Mouse (Mus musculus): Measurements from ENCODE around the gene Prkch.

Gene Prkch

DNA sequence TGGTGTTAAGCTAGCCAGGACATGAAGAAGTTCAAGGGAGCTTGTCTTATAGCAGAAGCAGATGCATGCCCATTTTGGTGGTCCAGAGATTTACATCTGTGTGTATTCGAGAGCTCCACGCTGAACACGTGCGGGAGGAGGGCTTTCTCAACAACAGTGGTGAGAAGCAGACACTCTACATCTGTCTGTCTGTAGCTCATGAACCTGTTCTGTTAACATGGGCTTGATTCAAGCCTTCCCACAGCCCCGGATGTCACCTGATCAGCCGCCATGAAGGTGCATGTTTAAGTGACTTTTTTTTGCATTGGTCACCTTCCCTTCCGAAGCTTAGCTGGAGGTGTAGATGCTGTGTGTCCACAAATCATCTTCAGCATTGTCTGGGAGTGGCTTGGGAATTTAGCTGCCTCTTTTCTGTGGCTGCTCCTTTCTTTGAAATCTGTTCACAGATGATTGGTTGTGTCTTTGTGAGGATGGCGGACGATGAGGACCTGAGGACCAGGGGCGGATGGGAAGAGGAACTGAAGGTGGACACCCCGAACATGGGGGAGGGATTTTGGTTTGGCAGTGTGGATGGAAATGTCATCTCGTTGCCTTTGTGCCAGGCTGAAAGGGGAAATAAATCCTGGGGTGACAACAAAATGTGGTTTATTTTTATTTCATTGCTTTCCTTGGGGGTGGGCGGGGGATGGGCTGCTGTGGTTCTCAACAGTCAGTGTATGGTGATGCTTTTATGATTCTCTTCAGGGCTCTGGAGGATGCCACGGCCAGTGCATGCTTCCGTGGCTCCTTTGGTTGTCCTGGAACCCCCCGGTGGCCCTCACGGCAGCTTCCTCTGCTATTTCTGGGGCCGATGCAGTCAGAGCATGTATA, 25.3 kb downstream of the Prkch start:
- DNase-seq (ENCODE audit: inconsistent age in 2 of 2, low spot score in 1 of 2) = no peak

DNA sequence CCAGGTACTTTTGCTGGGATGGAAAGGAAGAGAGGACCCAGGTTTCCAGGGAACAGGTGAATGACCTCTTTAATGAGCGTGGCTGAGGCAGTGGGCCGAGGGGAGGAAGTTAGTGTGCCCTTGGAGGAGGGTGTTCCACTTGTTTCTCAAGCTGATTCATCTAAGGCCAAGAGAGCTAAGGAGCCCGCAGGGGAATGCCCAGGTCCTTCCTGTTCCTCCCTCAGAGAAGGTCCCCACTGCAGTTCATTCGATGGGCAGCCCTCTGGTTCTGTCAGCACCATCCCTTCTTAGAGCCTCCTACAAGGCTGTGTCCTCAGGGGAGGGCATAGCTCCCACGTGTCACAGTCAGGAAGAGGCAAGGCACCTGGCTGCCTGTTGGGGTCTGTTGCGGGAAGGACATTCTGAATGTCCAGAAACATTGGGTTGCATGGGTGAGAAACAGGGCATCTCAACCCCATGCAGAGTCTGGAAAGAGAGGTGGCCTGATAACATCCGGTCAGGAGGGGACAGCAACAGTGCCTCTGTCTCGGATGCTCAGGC, 26.3 kb downstream of the Prkch start:
- no peak for DNase-seq (ENCODE audit: inconsistent age in 2 of 2, low spot score in 1 of 2)

DNA sequence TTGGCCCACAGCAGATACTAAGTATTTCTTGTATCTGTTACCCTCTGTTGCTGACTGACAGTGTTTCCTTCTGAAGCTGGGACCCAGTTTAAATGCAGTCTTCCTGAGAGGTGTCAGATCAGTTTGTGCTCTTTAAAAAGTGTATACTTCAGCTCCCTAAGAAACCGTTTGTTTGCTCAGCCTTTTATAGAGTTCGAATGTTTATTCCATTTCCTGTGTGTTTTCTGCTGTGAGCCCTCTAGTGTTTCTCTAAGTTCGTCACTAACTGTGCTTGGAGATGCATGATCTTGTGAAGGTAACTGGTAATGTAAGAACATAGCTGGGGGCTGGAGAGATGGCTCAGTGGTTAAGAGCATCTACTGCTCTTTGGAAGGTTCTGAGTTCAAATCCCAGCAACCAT, 27.1 kb downstream of the Prkch start:
- no peak for DNase-seq (ENCODE audit: inconsistent age in 2 of 2, low spot score in 1 of 2)

DNA sequence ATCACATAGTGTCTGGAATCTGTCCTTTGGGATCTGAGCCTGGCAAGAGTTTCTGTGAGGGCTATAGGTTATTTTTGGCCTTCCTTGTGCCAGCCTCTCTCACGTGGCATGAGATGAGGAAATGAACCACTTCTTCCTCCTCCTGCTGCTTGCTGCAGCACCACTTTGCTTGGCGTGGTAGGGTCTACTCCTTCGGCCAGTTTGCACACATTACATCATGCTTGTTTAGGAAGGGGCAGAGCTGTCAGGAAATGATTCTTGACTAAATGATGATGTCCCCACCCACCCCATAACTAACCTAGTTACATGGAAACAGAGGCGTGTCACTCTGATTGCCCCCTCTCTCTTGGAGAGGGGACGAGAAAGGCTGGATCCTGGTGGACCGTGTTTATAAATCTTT, 28.6 kb downstream of the Prkch start:
- DNase-seq (ENCODE audit: inconsistent age in 2 of 2, low spot score in 1 of 2) = no peak

DNA sequence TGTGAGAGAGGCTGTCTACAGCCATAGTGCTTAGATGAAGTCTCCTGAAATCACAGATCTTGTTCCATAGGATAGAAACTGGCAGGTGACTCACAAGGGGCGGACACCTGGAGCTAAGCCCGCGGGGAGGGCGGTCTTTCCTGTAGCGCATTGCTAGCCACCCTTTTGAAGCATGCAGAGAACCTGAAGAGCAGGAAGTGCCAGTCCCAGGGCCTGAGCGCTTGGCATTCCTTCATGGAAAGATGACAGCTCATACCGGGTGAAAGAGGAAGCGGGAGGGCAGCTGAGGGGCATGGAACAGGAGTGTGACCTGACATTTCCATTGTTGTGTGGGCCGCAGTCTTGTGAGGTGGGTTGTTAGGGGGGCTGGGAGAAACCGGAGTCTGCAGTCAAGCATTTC, 33.1 kb downstream of the Prkch start:
- DNase-seq (ENCODE audit: inconsistent age in 2 of 2, low spot score in 1 of 2) = peak; percentile 46 to 66

DNA sequence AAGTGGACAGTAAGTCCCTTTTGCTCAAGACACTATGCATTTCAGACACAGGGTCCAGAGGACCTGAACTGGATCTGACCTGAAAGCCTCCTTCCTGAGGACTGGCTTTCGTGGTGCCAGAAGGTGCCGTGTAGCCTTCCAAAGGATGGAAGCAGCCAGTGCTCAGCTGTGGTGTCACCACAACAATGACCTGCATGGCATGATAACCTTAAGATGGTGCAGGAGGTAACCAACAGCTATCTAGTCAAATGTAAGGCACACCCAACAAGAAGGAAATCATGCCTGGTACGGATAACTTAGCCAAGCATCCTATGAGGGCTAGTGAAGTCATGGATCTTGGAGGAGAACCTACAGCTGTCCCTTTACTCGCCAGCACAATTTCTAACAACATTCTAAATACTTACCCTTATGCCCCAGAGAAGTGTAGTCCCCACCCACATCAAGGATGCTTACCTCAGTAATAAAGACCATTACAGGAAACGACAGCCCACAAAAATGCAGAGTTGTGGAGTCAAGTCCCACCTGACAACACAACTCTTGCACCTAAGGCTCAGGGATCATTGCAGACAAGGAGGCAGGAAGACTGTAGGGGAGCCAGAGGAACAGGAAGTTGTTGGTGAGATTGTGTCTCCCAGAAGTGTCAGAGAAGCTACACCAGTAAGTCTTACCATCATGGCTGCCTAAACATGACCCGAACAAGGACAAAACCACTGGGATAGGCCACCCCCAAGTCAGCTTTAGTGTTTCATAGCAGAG, 40.9 kb downstream of the Prkch start:
- DNase-seq (ENCODE audit: inconsistent age in 2 of 2, low spot score in 1 of 2) = no peak

DNA sequence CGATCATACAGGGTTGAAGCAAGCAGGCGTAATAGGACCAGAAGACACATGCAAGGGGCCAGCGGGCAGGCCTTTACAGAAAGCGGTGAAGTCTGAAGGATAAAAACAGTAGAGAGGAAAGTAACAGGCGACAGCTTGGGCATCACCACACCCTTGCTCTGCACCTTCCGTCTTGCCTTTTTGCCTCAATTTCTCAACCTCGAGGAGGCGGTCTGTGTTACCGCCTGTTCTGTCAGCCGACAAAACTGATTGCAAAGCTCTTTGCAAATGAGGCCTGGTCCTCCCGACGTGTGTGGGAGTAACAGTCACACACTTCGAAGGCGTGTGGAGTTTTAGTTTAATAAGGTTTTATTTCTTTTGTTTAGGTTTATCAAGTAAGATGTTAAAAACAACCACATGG, 43.3 kb downstream of the Prkch start:
- DNase-seq (ENCODE audit: inconsistent age in 2 of 2, low spot score in 1 of 2) = no peak

DNA sequence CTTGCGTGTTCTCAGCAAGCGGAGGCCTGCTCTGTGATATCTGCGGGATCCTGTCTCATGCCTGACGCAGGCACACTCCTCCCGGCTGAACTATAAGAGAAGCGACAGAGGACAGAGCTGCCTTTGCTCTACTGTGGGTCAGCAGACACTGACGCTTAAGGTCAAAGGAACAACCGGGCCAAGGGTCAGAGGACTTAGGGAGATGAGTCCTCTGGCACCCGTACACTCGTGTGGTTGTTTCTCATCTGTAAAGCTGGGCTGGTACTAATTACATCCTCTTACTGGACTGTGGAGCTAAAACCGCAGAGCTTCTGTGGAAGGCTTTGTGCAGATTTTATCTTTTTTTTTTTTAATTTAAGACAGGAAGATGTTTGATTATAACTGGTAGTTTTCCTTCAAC, 46.0 kb downstream of the Prkch start:
- no peak for DNase-seq (ENCODE audit: inconsistent age in 2 of 2, low spot score in 1 of 2)

DNA sequence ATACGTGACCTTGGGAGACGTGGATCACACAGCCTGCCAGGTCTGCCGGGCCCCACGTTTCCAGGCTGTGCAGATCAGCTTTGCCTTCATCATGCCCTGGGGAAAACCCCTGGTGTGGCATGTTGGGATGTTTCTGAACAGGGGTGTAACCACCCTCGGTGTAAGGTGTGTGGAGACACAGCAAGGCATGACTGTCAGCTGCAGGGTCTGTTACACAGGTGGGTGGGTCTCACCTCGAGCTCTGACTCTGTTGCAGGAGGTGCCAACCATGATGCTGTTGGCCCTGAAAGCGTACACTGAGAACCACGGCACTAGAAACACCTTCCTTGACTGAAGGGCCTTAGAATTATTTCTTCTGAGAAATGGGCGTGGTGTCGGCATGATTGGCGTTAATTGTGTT, 46.6 kb downstream of the Prkch start:
- no peak for DNase-seq (ENCODE audit: inconsistent age in 2 of 2, low spot score in 1 of 2)

DNA sequence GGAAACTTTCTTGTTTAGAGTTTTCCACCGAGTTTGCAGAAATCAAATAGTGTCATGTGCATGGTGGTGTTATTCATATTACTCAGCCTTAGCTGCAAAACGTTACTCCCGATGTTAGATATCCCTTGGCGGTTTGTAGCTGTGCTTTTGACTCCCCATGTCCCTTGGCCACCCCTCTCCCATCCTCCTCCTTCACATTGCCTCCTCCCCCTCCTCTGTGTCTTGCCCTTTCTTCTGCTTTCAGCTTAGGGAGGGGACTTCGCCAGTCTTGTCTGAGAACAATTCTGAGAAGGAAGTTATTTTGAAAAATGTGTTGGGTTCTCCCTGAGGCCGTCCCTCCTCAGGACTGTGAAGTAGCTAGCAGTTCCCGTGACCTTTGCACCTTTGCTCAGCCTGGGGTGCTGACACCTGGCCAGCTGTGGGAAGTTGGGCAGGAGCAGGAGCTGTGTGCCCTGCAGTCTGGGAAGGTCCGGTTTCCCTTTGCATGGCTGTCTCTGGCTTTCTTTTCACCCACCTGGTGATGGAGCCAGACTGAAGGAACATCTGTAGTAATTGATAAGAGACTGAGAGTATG, 48.2 kb downstream of the Prkch start:
- peak; percentile 26 to 52 for DNase-seq (ENCODE audit: inconsistent age in 2 of 2, low spot score in 1 of 2)

DNA sequence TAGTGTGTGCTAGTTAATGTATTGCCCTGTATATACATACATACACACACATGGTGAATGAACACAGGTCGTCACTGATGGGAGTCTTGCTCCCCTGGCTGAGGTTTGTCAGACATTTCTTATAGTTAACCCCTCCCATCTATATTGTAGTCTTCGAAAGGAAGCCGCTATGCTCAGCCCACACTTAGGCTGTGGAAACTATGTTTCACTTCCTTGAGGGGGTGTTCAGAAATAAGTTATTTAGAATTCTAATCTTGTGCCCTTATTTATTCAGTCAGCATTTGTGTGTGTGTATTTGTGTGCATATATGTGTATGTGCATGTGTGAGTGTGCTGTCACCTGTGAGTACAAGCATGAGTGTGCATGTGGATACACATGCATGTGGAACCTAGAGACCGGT, 49.1 kb downstream of the Prkch start:
- no peak for DNase-seq (ENCODE audit: inconsistent age in 2 of 2, low spot score in 1 of 2)

DNA sequence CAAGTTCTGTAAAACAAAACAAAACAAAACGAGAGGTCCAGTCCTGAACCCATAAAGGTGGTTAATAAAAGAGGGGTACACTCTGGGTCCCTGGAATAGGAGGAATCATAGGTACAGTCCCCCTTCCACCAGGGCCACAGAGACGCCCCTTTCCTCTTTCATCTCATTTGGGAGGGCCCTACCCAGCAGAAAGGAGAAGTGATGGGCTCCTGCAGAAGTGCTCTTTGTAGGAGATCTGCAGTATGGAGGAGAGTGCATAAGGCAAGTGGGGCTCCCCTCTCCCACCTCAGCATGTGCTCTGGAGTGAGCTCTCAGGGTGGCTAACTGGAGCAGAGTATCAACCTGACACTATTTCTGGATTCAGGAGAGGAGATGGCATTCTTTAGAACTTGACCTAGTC, 55.0 kb downstream of the Prkch start:
- DNase-seq (ENCODE audit: inconsistent age in 2 of 2, low spot score in 1 of 2) = no peak

DNA sequence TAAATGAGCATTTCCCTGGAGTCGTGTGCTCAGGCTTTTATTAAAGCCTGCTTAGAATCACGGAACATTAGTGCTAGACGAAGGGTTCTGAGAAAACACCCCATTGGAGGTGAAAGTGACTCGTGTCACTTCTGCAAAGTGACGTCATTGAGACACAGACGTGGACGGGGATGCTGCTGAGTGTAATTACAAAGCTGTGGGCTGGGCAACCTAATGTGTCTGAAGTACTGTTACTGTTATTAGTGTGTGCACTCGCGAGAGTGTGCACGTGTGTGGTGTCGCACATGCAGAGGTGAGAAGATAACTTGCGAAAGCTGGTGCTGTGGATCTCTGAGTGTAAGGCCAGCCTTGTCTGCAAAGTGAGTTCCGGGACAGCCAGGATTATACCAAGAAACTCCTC, 56.6 kb downstream of the Prkch start:
- DNase-seq (ENCODE audit: inconsistent age in 2 of 2, low spot score in 1 of 2) = no peak

DNA sequence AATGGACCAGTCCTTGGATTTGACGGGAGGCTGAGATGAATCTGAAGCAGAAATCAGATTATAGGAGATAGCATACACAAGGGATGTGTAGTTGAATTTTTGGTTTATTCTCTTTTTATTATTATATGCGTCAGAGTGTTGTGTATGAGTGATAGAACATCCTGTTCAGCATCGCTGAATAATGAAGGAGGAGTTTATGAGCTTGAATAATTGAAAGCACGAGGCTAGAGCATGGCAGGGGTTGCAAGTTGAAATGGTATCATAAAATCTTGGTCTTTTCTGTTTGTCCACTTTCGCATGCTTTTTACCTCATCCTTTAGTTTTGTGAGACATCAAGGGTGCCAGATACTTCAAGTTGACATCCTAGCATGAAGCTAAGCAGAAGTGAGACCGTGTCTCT, 60.6 kb downstream of the Prkch start:
- no peak for DNase-seq (ENCODE audit: inconsistent age in 2 of 2, low spot score in 1 of 2)

DNA sequence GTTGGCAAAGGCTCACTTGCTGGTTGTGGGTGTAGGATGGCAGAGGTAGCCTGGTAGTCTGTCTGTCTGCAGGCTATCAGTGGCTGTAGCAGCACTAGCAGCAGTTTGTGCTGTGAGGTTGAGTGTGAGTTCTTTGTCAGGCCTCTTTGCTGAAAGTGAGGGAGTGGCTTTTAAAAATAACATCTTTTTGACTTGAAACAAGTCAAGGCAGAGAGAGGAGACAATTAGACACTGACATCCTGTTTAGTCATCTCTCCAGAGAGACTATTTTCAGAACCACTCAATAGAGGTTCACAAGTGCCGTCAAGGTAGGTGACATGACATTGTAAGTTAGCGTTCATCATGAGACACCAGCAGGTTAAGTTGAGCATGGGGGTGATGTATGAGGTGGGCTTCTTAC, 63.1 kb downstream of the Prkch start:
- DNase-seq (ENCODE audit: inconsistent age in 2 of 2, low spot score in 1 of 2) = no peak

DNA sequence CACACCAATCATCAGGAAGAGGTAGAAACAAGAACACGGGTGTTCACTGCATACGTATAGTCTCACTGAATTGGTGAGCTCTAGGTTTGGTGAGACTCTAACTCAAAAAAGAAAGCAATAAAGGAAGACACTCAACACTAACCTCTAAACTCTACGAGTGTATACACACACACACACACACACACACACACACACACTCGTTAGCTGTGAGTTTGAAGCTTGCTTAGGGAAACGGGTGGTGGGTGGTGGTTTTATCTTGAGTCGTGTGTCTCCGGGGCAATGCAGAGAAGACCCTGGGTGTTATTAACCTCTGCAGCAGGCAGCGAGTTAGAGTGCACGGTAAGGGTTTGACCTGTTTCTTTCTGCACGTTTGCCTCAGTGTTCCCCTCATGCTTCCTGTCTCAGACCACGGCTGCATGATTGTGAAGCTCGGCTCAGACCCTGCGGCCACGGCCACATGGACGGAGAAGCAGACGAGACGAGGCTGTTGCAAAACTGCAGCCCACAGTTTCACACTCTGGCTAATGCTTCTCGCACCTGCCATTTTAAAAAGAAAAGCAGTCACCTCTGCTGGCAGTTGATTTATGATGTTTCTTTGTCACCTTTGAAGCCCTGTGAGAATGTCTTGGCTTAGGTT, 72.1 kb downstream of the Prkch start:
- no peak for DNase-seq (ENCODE audit: inconsistent age in 2 of 2, low spot score in 1 of 2)

DNA sequence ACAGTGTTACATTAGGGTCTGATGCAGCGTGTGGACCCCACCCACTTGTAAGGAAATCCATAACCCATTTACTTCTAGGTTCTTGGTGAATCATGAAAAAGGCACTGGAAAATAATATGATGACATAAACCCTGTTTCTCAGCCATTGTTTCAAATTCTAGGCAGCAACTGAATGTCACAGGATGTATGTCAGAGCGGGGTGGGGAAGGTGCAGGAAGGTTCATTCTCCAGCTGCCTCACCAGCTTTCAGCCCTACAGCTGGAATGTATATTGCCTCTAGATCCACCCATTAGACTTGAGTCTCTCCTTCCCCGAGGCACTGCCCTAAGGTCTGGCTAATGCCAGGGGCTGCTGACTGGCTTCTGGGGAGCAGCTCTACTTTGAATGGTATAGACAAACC, 78.8 kb downstream of the Prkch start:
- DNase-seq (ENCODE audit: inconsistent age in 2 of 2, low spot score in 1 of 2) = no peak

DNA sequence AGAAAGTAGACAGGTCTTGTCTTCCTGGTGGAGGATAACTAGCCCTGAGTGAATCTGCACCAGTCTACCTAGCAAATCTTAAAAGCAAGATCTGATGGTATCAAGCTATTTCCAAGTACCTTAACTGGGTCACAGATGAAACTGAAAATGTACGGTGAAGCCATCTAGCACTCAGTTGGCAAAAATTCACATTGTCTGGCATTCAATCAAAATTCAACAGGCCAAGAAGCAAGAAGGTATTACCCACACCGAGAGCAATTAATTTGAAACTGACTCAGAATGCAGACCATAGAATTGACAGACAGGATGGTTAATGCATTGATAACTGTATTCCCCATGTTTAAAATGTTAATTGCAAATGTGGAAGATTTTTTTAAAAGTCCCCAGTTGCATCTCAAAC, 82.1 kb downstream of the Prkch start:
- DNase-seq (ENCODE audit: inconsistent age in 2 of 2, low spot score in 1 of 2) = no peak

DNA sequence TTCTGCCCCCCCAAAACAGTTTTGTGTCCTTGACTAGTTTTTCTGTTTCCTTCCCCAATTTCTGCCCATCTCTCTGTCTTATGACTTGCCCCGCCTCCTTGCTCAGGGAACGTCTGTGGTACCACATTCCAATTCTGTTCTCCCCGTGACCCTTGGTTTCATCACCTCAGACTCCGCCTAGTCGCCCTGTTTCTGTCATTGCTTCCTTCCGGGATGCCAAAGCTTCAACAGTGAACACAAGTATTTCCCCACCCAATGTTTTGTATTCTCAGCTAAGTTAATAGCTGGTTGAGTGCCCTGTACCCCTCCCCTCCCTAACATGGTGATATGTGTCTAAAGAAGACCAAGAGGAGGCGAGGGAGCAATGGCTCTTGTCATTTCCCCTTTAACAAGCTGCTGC, 83.0 kb downstream of the Prkch start:
- DNase-seq (ENCODE audit: inconsistent age in 2 of 2, low spot score in 1 of 2) = peak; percentile 29 to 56

DNA sequence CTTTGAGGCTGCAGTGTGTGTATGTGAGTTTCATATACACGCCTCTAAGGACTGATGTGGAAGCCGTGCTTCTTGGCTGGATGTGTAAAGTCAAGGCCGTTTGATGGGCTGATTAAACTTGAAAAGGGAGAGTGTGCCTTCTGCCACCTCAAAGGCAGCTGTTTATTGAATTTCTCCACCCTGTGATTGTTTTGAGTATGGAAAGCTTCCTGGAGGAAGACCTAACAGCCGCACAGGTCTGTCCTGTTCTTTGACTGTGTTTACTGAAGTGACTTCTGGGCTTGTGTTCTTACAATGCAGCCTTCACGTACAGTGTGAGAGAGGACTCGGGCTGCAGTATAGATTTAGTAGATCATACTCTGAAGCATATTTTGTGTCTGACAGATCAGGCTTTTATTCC, 86.1 kb downstream of the Prkch start:
- DNase-seq (ENCODE audit: inconsistent age in 2 of 2, low spot score in 1 of 2) = no peak

DNA sequence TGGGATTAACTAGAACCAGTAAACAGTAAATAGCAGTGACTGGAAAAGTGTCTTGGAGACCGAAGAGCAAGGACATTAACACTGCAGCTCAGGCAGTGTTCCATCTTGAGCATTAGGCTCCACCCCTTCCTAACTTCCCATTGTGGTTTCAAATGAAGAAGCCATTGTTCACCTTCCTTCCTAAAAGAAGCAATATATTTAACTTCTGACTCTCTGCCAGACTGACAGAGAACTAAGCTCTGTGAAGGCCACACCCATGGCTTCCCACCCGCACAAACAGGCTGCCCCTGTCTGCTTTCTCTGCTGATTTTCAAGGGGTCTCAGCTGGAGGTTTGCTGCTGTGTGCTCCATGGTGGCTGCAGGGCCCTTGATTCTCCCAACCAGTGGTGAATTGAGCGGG, 86.9 kb downstream of the Prkch start:
- DNase-seq (ENCODE audit: inconsistent age in 2 of 2, low spot score in 1 of 2) = peak in 1 of 2 experiments; percentile 51
